Mouse (Mus musculus): Measurements from ENCODE around the gene Vegfa. TPM values are rescaled to one million over a fixed set of nuclear protein-coding genes. Genes with fewer than 3 reads are reported as not detected.

Gene Vegfa
- polyA plus RNA-seq, 1 experiment from 2014 or later = 4.6 TPM

- Histone ChIP-seq H3K27me3 (replicated peaks; ENCODE audit: control insufficient read depth, insufficient read depth, low read length) (no peaks in the 10 kb centered on the region), H3K4me3 (ENCODE audit: low read depth, low read length) (peak overlapping the region; percentile 95), H3K4me1 (replicated peaks; ENCODE audit: control insufficient read depth, insufficient read depth, low read length) (peaks cover 37% of the 10 kb centered on the region), H3K27ac (ENCODE audit: low read depth, low read length) (no peak overlapping the region), H3K9ac (ENCODE audit: low read depth, low read length) (no peak overlapping the region; the same call in 1 of the 2 replicates), H3K4me2 (peak overlapping the region; percentile 97), H3K36me3 (ENCODE audit: control insufficient read depth, insufficient read depth, low read length) (no peaks in the 10 kb centered on the region), H3K9me3 (ENCODE audit: control insufficient read depth, low read length) (no peaks in the 10 kb centered on the region)
- ATAC-seq (replicated peaks; ENCODE audit: low FRiP score) = no peak
- no peak for DNase-seq (ENCODE audit: low spot score)
- WGBS = 46% methylated on average over 6 of the region's 6 CpGs
These were observed 953 bp upstream of the Vegfa start for GRCm38 (mm10) chr17:46033122-46033521.

GRCm38 (mm10) chr17:46031621-46032211, 453 bp downstream of the Vegfa start:
- Histone ChIP-seq H3K9ac (ENCODE audit: low read depth, low read length) (peak overlapping the region; percentile 96), H3K36me3 (ENCODE audit: control insufficient read depth, insufficient read depth, low read length) (0 out of 2 replicates have a peak, but pooled peaks cover 2% of the 10 kb centered on the region), H3K27me3 (replicated peaks; ENCODE audit: control insufficient read depth, insufficient read depth, low read length) (no peaks in the 10 kb centered on the region), H3K4me1 (replicated peaks; ENCODE audit: control insufficient read depth, insufficient read depth, low read length) (peaks cover 48% of the 10 kb centered on the region), H3K4me2 (peak overlapping the region; percentile 97), H3K27ac (ENCODE audit: low read depth, low read length) (peak overlapping the region; percentile 96), H3K9me3 (ENCODE audit: control insufficient read depth, low read length) (no peaks in the 10 kb centered on the region), H3K4me3 (ENCODE audit: low read depth, low read length) (peak overlapping the region; percentile 95)
- ATAC-seq (replicated peaks; ENCODE audit: low FRiP score) (peak; percentile 15; the same call in 1 of the 2 replicates), DNase-seq (ENCODE audit: low spot score) (peak; percentile 83)
- WGBS = under 1% methylated on average over 50 of the region's 50 CpGs

- H3K4me2 ChIP-seq = peak overlapping the region; percentile 97
- WGBS = under 1% methylated on average over 91 of the region's 92 CpGs
These were observed 1.2 kb downstream of the Vegfa start for GRCm38 (mm10) chr17:46030731-46031620.

DNA sequence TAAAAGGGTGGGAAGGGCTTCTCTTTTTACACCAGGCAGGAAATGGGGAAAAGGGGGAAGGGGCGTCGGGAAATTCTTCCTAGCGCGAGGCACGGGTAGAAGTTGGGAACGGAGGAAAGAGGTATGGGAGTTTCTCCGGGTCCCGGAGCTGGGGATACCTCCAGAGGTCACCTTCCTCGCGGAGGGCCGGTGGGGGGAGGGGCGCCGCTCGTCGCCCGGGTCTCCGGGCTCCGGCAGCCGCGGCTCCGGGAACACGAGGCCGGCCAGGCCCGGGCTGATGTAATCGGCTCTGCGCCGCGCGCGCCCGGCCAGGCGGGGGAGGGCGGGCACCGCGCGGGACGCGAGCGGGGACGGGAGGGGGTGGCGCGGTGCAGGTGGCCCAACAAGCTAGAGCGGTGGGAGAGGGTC, 1.8 kb downstream of the Vegfa start:
- WGBS = under 1% methylated on average over 42 of the region's 43 CpGs
- Histone ChIP-seq H3K9ac (ENCODE audit: low read depth, low read length) (peak overlapping the region; percentile 96), H3K36me3 (ENCODE audit: control insufficient read depth, insufficient read depth, low read length) (peaks cover 4% of the 10 kb centered on the region), H3K4me2 (peak overlapping the region; percentile 97), H3K4me1 (replicated peaks; ENCODE audit: control insufficient read depth, insufficient read depth, low read length) (peaks cover 54% of the 10 kb centered on the region), H3K27me3 (replicated peaks; ENCODE audit: control insufficient read depth, insufficient read depth, low read length) (no peaks in the 10 kb centered on the region), H3K9me3 (ENCODE audit: control insufficient read depth, low read length) (no peaks in the 10 kb centered on the region), H3K27ac (ENCODE audit: low read depth, low read length) (peak overlapping the region; percentile 96), H3K4me3 (ENCODE audit: low read depth, low read length) (peak overlapping the region; percentile 95)
- DNase-seq (ENCODE audit: low spot score) (no peak), ATAC-seq (replicated peaks; ENCODE audit: low FRiP score) (peak; percentile 42; the same call in 1 of the 2 replicates)

More at GRCm38 (mm10) chr17:46030731-46031620, 1.2 kb downstream of the Vegfa start:
- ATAC-seq (replicated peaks; ENCODE audit: low FRiP score) = peak; percentile 65
- Histone ChIP-seq H3K9ac (ENCODE audit: low read depth, low read length) (peak overlapping the region; percentile 96), H3K27me3 (replicated peaks; ENCODE audit: control insufficient read depth, insufficient read depth, low read length) (no peaks in the 10 kb centered on the region), H3K4me1 (replicated peaks; ENCODE audit: control insufficient read depth, insufficient read depth, low read length) (peaks cover 53% of the 10 kb centered on the region), H3K27ac (ENCODE audit: low read depth, low read length) (peak overlapping the region; percentile 96), H3K36me3 (ENCODE audit: control insufficient read depth, insufficient read depth, low read length) (peaks cover 4% of the 10 kb centered on the region), H3K9me3 (ENCODE audit: control insufficient read depth, low read length) (no peaks in the 10 kb centered on the region), H3K4me3 (ENCODE audit: low read depth, low read length) (peak overlapping the region; percentile 95)
- DNase-seq (ENCODE audit: low spot score) = peak; percentile 80

- H3K4me1 ChIP-seq (replicated peaks; ENCODE audit: control insufficient read depth, insufficient read depth, low read length) = peaks cover 56% of the 10 kb centered on the region
- DNase-seq (ENCODE audit: low spot score) (no peak), ATAC-seq (replicated peaks; ENCODE audit: low FRiP score) (no peak)
- no peaks in the 10 kb centered on the region for H3K27me3 ChIP-seq (replicated peaks; ENCODE audit: control insufficient read depth, insufficient read depth, low read length)
- H3K9ac ChIP-seq (ENCODE audit: low read depth, low read length) = peak overlapping the region; percentile 96
- H3K4me2 ChIP-seq = peak overlapping the region; percentile 97
- H3K36me3 ChIP-seq (ENCODE audit: control insufficient read depth, insufficient read depth, low read length) = peaks cover 7% of the 10 kb centered on the region
- H3K27ac ChIP-seq (ENCODE audit: low read depth, low read length) = peak overlapping the region; percentile 96
- H3K9me3 ChIP-seq (ENCODE audit: control insufficient read depth, low read length) = no peaks in the 10 kb centered on the region
- WGBS = 21% methylated on average over 7 of the region's 7 CpGs
- peak overlapping the region; percentile 95 for H3K4me3 ChIP-seq (ENCODE audit: low read depth, low read length)
These were observed 2.5 kb downstream of the Vegfa start for GRCm38 (mm10) chr17:46029554-46030207.

GRCm38 (mm10) chr17:46029052-46029553, 3.1 kb downstream of the Vegfa start:
- Histone ChIP-seq H3K36me3 (ENCODE audit: control insufficient read depth, insufficient read depth, low read length) (peaks cover 10% of the 10 kb centered on the region), H3K4me3 (ENCODE audit: low read depth, low read length) (peak overlapping the region; percentile 95), H3K27me3 (replicated peaks; ENCODE audit: control insufficient read depth, insufficient read depth, low read length) (no peaks in the 10 kb centered on the region), H3K27ac (ENCODE audit: low read depth, low read length) (peak overlapping the region; percentile 96), H3K4me2 (peak overlapping the region; percentile 97), H3K9me3 (ENCODE audit: control insufficient read depth, low read length) (no peaks in the 10 kb centered on the region), H3K4me1 (replicated peaks; ENCODE audit: control insufficient read depth, insufficient read depth, low read length) (peaks cover 54% of the 10 kb centered on the region), H3K9ac (ENCODE audit: low read depth, low read length) (peak overlapping the region; percentile 96)
- no peak for DNase-seq (ENCODE audit: low spot score)
- ATAC-seq (replicated peaks; ENCODE audit: low FRiP score) = no peak
- WGBS = 56% methylated on average over 2 of the region's 2 CpGs

GRCm38 (mm10) chr17:46028210-46029051, 3.7 kb downstream of the Vegfa start:
- Histone ChIP-seq H3K4me3 (ENCODE audit: low read depth, low read length) (peak overlapping the region; percentile 95), H3K9me3 (ENCODE audit: control insufficient read depth, low read length) (no peaks in the 10 kb centered on the region), H3K36me3 (ENCODE audit: control insufficient read depth, insufficient read depth, low read length) (peaks cover 17% of the 10 kb centered on the region), H3K27ac (ENCODE audit: low read depth, low read length) (peak overlapping the region; percentile 96; the same call in 1 of the 2 replicates), H3K9ac (ENCODE audit: low read depth, low read length) (peak overlapping the region; percentile 96), H3K4me2 (peak overlapping the region; percentile 97), H3K27me3 (replicated peaks; ENCODE audit: control insufficient read depth, insufficient read depth, low read length) (no peaks in the 10 kb centered on the region), H3K4me1 (replicated peaks; ENCODE audit: control insufficient read depth, insufficient read depth, low read length) (peaks cover 47% of the 10 kb centered on the region)
- ATAC-seq (replicated peaks; ENCODE audit: low FRiP score) (no peak), DNase-seq (ENCODE audit: low spot score) (no peak)
- WGBS = 29% methylated on average over 15 of the region's 15 CpGs

Measured in liver, embryonic 11.5 days (tissue).